Mouse (Mus musculus) kidney, postnatal 10 days (tissue): ENCODE results near the gene Tbc1d10c.

Experiments
- DNase-seq: peaks from one replicate; pipeline ENCODE4 v3.0.0; 2021; ENCODE audit warnings: mixed read lengths

The Tbc1d10c gene

DNA sequence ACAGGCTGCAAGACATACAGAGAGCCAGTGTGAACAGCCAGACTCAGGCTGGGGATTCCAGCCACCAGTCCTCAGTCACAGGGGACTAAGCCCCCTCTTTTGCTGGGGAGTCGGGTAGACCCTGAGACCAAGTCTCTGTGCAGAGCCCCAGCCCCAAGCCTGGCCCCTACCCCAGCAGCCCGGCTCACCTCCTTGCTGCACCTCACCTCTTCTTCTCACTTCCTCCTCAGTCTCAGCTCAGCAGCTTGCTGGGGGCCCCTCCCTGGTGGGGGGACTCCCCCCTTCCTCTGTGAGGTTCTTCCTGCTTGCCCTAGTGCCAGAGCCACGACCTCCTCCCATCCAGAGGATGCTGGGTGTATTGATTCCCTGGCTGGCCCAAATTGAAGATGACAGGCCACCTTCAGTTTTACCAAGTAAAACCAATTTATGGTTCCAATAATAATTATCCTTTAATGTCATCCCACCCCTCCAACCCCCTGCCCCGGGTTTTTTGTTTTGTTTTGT is at the start of gene Tbc1d10c:
Gene Tbc1d10c, minus strand, starts transcription at position 454 of the 504 bp plus-strand sequence.
- DNase-seq: peak; percentile 59

DNA sequence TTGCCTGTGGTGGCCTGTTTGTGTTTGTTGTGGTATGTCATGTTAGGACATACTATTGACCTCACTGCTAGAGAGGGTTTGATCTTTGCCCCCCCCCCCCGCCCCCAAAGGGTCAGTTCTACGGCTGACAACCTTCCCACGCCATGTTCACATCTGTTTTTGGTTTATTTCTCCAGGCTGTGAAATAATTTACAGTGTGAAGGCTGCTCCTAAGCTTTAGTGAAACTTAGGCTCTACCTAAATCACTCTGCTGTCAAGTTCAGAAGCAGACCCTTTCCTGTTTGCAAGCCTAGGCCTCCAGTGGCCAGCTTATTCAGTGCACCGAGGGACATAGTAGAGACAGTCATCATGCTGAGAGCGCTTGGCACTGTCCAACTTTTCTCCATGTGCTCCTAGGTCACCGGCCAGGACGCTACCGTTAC is 49.2 kb upstream of the Tbc1d10c start:
- DNase-seq: no peak

DNA sequence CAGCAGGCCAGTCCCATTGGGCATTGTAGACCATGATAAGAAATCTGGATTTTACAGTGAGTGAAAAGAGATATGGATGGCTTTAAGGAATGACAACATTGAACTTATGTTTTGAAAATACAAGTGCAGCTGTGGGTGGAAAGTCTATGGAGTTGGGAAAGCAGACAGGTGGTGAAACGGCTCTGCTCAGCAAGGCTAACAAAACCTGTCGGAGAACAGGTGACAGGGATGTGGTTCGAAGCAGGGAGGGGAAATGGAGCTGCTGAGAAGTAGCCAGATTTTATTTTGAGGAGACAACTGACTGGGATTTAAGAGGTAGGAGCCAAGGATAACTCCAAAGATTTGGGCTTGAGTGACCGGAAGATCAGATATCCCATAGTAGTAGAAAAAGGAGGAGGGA is 43.5 kb upstream of the Tbc1d10c start:
- no peak for DNase-seq

DNA sequence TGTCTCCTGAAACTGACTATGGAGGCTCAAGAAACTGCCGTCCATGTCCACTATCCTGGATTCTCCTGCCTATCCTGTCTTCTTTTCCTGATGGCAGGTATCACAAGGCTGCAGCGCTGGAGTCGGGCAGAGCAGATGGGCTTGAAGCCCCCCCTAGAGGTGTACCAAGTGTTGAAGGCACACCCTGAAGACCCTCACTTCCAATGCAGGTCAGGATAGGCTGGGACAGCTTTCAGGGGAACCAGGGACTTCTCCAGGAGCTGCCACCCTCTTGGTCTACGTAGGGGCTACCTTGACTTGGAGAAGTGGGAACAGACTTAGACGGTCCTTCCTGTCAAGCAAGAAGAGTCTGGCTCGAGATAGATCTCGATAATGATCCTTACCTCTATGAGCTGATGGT is 41.6 kb upstream of the Tbc1d10c start:
- DNase-seq: no peak

DNA sequence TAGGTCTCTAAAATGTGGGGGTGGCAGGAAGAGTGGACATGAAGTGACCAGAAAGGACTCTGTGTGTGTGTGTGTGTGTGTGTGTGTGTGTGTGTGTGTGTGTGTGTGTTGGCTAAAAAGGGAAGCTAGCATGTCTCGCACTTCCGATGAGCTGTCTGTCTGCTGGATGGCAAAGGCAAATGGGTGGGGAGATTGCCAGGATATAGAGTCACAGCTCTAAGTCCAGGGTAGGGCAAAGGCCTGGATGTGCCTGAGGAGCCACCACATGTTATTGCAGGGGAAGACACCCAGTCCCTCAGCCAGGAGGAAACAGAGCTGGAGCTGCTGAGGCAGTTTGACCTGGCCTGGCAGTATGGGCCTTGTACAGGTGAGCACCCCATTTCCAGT is 41.1 kb upstream of the Tbc1d10c start:
- DNase-seq: no peak

DNA sequence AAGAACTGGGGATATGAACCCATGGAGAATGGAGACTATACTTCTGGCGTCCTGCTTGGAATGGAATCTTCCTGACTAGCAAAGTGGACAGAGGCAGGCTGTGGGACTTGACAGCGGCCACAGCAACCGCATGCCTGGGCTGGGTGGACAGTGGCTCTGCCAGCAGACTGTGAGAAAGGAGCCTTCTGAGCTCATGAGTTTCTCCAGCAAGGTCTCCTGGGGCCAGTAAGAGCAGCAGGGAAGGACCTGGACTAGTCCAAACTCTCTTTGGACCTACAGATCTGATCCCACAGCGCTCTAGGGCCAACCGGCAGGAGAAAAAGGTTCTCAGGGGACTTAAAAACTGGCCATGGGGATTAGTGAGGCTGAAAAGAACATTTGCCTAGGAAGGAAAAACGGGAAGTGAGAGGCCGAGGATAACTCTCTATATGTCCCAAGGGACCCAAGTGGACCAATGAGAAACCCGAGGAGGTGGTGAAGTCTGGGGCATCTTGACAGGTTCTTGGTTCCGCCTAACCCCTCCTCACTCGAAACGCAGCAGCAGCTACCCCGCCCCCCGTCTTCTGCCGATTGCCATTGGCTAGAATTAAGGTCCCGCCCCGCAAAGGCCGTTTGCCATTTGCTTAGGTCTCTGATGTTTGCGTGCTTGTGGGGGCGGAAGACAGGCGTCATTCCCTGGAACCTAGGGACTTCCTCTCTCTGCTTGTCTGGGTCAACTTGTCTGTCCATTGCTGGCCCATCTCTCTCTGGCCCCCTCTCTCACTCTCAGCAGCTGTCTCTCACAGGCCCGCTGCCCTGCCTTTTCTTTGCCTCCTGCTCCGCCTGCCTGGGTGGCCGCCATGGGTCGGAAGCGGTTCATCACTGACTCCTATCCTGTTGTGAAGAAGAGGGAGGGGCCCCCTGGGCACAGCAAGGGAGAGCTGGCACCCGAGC is 40.4 kb upstream of the Tbc1d10c start, which contains the start of gene Pold4:
Gene Pold4, plus strand, starts transcription at position 647 of the 933 bp plus-strand sequence.
- DNase-seq: peak; percentile 99

DNA sequence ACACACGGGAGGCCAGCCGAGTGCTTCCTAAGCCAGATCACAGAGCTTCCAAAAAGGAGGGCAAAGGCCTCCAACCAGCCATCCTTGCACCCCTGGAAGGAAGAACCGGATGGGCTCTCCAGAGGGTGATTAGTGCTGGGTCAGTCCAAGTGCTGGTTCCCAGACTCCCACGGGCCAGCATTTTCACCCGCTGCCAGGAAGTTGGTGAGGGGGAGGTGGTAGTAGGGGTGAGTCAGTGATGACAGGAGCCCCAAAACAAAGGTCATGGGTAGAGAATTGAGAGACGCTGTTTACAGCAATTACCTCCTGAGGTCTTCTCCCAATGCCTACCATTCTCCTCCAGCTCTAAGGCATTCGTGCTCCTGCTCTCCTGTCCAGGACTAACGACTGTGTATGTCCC is 39.3 kb upstream of the Tbc1d10c start:
- peak; percentile 42 for DNase-seq

DNA sequence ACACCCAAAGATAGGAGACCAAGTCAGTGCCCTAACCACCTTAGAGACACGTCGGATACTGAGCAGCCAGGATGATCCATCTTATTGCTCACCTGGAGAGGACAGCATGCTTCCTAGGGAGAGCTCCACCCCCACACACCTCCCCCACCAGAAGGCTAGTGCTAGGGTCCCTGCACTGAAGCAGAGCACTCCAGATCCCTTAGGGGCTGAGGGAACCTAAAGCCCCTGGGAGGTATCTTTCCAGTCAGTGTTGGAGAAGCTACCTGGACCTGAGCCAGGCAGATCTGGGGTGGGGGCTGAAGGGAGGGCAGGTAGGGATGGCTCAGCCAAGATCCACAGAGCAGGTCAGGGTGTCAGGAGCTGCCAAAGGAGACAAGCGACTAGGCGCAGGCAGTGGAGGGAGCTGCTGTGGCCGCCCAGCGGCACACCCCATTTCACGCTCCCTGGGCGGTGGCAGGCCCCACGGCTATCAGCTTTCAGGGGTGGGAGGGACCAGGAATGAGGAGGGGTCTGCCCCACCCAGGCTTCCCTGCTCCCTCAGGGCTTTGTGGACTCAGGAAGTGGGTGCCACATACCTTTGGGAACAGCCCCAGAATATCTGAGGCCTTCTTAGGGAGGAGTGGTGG is 38.5 kb upstream of the Tbc1d10c start:
- peak; percentile 51 for DNase-seq

DNA sequence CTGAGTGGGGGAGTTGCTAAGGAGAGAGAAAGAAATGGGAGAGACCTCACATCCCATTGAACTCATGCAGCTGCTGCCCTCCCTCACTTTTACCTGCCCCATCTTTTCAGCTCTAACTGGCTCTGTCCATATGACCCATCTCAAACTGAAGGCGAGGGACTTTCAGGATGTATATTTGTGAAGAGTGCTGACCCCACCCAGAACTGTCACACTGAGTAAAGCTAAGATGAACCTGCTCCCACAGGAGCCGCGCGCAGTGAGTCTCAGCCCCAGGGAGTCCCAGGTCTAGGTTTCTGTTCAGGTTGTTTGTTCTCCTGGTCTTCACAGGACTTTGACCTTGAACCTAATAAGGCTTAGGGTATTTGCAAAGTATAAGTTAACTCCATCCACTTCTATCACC is 37.8 kb upstream of the Tbc1d10c start:
- no peak for DNase-seq

DNA sequence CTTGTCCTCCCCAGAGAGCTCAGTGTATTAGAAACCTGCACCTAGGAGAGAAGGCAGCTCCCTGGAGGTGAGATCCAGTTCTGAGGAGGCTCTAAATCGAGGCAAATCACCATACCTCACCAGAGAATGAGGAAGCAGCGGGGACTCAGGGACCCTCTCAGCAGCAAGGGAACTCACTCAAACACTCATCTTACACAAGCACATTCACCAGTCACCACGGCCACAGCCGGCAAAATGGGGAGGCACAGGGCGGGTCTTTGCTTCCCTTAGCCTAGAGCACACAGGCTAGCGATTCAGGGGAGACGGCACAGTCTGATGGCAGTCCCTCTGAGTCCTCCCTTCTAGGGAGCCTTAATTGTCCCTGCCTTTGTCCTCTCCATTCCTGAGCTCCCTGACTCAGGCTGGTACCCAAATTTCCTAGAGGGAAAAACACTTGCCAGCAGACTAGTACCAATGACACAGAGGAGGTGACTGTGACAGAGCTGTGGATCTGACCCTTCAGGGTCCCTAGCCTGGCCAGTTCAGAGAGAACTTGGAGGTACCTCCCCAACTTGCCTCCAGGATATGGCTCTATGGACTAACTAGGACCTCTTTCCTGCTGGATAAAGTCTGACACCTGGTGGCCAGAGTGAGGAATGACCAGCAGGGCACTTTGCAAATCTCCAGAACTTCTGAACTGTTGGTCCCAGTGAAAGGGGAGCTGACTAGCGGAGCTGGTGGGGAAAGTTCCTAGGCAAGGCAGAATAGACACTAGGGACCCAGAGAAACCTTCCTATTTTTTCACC is 37.0 kb upstream of the Tbc1d10c start:
- peak; percentile 84 for DNase-seq

DNA sequence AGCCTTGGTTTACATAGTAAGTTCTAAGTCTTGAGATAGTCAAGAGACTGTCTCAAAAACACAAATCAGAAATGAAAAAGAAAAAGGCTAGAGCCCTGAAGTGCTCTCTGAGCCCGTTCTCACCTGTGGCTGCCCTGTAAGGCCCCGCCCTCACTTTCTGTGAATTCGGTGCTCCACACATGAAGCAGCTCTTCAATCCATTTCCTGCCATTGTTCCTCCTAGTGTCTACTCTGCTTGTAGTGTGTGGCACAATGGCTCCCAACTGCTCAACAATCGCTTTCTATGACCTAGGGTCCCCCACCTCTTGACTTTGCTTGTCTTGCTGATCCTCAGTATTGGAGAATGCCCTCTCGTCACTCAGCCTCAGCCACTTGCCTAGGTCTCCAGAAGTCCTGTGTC is 36.4 kb upstream of the Tbc1d10c start:
- DNase-seq: no peak

DNA sequence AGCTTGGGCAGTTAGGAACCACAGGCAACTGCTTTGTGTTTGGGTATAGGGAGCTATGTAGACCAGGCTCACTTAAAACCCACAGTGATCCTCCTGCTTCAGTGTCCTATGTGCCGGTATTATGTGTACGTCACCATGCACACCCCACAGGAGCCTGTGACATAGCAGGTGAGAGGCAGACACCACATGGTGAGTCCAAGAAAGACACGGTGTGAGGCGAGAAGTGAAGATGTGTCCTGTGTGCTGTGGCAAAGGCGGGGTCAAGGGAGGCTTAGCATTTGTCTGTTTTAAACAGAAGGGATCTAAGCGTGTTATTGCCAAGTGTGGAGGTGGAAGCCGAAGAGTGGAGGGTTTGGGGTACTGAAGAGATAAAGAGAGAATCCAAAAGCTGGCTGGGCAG is 35.7 kb upstream of the Tbc1d10c start:
- no peak for DNase-seq

DNA sequence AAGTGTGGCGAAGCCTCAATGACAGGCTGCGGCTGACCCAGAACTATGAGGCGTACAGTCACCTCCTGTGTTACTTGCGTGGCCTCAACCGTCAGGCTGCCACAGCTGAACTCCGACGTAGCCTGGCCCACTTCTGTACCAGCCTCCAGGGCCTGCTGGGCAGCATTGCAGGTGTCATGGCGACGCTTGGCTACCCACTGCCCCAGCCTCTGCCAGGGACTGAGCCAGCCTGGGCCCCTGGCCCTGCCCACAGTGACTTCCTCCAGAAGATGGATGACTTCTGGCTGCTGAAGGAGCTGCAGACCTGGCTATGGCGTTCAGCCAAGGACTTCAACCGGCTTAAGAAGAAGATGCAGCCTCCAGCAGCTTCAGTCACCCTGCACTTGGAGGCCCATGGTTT is 31.1 kb upstream of the Tbc1d10c start:
- peak; percentile 80 for DNase-seq

DNA sequence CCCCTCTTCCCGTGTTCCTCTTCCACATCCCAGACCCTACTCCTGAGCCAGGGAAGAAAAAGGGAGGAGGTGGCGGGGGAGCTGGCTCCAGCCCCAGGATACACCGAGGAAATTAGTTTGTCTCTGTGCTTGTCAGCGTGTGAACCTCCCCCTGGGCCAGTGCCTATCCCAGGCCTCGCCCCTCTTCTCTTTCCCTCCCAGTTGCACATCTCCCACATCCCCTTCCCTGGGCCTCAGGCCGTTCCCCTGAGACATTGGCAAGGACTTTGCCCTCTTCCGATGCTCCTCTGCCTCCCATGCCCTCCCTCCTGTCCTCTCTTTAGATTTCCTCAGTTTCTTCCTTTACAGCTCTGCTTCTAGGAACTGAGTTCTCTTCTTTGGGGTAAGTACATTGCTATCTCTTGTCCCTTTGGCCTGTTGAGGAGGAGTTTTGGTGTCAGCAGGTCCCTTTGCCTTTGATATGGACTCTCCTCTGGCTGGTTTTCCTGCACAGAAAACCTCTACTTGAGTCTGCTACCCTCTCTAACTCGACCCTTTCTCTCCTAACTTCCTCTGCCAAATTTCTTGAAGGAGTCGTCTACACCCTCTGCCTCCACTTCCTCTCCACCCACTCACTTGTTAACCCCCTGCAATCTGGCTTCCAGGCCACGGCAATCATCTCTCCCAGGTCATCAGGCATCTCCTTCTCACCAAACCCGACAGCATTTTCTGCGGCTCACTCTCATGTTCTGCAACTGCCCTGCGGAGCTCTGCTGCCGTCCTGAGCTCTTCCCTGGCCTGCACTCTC is 30.1 kb upstream of the Tbc1d10c start:
- DNase-seq: peak; percentile 67

DNA sequence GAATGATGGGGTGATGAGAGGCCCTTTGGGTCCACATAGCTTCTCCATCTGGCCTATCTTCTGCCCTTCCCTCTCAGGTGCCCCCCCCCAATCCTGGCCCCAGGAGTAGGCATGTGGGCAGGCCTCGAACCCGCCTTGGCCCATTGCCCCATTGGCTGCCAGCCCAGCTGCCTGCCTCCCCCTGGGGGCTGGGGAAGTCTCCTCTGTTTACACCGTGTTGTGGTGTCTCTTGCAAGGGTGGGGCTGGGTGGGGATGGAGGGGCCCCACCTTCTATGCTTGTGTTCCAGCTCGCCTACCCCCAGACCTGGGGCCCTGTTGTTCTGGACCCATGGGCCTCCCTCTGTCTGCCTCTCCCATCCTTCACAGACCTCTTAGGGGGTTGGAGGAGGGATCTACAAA is 29.3 kb upstream of the Tbc1d10c start:
- peak; percentile 60 for DNase-seq

DNA sequence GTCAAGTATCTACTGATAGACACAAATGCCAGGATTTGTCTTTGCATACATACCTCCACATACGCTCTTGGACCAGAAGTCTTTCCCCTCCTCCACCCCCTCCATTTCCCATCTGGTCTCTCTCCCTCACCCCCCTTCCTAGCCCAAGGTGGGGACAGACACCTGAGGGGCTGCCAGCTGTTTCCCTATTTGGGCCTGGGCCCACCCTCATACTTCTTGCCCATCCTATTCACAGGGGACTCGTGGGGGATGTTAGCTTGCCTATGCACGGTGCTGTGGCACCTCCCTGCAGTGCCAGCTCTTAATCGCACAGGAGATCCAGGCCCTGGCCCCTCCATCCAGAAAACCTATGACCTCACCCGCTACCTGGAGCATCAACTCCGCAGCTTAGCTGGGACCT is 28.9 kb upstream of the Tbc1d10c start:
- DNase-seq: no peak

DNA sequence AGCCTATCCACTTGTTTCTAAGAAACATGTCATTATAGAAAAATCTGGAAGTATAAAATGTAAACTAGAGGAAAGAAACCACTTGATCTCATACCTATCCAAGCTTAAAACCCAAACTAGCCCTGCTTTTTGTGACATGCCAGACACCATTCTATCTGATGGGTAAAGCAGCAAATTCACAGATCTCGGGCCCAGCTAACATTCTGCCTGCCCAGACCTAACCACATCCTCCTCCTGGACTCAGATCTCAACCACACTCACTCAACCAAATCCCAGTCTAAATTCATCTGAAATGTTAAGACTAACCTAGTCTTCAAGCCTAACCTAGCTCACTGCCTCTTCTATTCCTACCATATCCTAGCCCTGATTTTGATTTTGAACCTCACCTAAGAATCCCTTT is 27.7 kb upstream of the Tbc1d10c start:
- DNase-seq: no peak

DNA sequence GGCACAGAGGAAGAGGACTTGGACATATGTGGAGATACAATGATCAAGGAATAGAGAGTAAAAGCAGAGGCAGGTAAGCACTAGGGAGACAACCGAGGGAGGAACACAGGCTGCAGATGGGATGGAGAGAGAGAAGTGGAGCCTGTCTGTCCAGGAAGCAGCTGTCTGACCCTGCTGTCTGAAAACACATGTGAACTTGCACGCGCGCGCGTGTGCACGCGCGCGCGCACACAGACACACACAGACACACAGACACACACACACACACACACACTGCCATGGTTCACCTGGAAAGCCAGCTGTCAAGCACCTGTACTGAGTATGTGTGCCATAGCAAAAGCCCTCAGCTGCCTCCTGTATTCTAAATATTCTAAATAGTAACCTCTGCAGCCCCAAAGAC is 27.2 kb upstream of the Tbc1d10c start:
- DNase-seq: no peak

DNA sequence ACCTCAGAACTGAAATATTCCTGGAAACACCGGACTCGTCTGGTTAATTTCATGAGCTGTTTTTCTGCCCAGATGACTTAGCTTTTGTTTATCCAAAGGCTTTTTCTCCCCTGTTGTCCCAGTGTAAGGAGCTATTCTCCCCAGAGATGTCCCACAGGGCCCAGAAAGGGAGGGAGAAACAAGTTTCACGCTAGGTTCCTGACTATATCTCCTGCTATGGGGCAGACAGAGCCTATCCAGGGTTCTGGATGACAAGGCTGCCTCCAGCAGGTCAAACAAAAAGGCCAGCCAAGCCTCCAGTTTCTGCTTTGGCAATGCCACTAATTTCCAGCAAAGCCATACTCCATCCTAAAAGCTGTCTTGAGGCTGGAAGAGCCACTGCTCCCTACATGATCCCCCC is 26.8 kb upstream of the Tbc1d10c start:
- DNase-seq: no peak

DNA sequence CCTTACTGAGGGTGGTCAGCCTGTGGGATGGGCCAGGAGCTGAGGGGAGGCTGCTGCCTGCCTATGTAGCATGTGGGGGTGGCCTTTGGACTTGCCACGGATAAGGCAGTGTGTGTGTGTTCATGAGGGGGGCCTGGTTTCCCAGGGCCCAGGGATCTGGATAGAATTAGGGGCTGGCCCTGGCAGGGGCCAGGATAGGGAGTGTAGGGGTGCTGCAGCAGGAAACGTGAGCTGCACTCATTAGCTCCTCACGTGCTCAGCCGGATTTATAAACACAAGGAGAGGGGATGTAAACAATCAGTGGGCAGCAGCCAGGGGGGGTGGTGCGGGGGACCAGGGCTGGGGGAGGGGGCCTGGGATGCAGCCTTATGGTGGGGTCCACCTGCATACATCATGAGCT is 26.1 kb upstream of the Tbc1d10c start:
- no peak for DNase-seq

DNA sequence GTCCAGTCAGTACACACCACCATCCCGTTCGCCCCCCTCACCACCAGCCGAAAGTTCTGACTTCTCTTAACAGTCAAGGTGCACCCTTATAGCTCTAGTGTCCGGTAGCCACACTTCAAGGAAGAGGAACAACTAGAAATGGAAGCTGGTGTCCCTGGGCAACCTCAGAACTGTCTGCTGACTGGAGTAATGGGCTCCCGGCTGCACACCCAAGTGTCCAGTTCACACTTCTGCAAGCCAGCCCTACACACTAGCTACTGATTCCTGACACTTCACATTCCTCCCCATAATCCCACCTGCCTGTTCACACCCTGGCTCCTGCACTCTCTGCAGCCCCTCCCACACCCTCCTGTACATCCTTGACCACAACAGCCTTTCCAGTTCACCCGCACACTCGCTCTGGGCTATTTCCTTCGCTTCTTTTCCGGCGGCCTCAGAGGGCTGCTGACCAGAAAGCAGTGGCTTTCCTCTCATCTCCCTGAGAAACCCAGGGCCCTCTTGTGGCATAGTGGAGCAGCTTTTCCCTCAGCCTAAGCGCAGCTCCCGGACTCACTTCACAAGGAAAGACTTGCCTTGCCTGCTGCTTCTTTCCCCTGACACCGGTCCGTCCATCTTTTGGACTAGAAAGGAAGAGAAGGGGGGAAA is 25.1 kb upstream of the Tbc1d10c start:
- peak; percentile 79 for DNase-seq

DNA sequence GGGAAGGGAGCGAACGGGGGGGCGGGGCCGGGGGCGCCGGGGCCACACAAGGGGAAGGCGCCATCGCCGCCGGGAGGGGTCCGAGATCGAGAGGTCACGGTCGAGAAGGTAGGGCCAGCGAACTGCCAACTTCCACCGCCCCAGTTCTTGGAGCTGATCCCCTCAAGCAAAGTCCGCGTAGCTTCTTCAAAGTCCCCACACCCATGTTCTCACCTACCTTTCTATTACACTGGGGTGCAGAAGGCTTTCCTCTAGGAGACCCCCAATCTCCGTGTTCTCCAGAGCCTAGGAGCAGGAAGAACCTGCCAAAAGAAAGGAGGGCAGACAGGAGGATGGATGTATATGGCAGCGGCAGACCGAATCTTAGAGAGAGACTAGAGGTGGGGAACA is 24.4 kb upstream of the Tbc1d10c start:
- no peak for DNase-seq
